Mouse (Mus musculus) Muller cell, postnatal 12 days (primary cell): ENCODE data around the gene Fgfr2.
"Not testable (repeated sequence)": the region's sequence is repeated elsewhere in the genome, so short reads cannot be mapped to it uniquely, and the experiment has no call there.

Source experiments
- DNase-seq: peaks from one replicate; pipeline ENCODE4 v3.0.0-alpha.2; 2015; ENCODE audit errors: inconsistent ontology term

Fgfr2 gene

DNA sequence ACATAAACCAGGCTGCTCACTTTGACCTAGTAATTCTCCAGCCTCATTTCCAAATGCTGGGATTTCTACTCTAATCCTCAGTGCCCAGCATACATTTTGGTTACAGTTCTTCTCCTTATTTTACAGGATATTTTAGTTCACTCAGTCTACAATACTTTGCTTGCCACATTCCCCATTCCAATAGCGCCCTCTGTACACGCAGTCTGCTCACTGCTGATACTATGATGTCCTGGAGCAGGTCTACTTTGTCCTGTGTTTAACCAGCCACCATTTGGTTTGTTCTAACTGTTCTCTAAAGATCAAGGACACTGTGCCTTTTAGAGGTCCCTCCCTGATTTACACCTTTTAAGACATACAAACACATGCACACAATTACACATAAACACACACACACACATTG is 2063.3 kb downstream of the Fgfr2 start:
- DNase-seq: not testable (repeated sequence)

DNA sequence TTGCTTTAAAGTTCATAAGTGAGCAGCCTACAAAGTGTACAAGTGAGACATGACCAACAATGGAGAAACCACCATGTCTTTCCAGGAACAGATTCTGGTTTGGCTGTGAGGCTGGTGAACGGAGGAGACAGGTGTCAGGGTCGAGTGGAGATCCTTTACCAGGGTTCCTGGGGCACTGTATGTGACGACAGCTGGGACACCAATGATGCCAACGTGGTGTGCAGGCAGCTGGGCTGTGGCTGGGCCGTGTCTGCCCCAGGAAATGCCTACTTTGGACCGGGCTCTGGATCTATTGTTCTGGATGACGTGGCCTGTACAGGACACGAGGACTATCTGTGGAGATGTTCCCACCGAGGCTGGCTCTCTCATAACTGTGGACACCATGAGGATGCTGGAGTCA is 2065.2 kb downstream of the Fgfr2 start:
- not testable (repeated sequence) for DNase-seq

DNA sequence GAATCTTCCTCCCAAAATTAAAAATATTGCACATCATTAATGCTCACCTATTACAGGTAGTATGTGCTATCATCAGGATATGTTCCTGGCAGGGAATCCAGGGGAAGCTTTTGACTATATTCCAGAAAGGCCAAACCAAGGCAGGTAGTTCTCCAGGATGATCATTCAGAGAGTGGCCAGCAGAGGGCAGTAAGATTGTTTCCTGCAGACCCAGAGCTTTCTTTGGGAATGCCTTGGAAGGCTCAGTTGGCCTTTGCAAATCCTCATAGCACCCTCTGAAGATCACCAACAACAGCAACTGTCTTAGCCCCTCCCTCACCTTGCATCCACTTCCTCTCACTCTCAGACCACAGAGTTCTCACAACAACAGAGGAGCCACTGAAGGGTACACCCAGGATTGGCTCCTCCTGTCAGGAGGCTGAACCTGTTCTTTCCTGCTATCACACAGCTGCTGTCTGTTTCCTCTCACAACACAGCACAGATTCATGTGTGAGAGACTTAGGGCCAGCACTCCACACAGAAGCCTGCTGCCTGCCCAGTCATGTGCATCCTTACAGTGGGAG is 2068.3 kb downstream of the Fgfr2 start:
- no peak for DNase-seq

DNA sequence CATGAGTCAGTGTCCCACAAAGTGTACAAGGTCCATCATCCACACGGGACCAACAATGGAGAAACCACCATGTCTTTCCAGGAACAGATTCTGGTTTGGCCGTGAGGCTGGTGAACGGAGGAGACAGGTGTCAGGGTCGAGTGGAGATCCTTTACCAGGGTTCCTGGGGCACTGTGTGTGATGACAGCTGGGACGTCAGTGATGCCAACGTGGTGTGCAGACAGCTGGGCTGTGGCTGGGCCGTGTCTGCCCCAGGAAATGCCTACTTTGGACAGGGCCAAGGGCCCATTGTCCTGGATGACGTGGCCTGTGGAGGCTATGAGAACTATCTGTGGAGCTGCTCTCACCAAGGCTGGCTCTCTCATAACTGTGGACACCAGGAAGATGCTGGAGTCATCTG is 2073.3 kb downstream of the Fgfr2 start:
- not testable (repeated sequence) for DNase-seq

GRCm38 (mm10) chr7:131045258-131045835 is 2077.8 kb downstream of the Fgfr2 start:
- not testable (repeated sequence) for DNase-seq

DNA sequence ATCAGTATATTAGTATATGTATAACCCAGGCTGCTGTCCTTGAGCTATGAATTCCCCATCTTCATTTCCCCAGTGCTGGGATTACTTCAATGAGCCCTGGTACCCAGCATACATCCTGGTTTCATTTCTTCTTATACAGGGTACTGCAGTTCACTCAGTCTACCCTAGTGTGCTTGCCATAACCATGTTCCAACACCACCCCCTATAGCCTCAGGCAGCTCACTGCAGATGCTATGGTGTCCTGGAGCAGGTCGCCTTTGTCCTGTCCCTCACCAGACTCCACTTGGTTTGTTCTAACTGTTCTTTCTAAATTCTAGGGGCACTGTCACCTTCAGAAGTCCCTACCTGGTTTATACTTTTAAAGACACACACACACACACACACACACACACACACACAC is 2080.5 kb downstream of the Fgfr2 start:
- peak; percentile 8 for DNase-seq

DNA sequence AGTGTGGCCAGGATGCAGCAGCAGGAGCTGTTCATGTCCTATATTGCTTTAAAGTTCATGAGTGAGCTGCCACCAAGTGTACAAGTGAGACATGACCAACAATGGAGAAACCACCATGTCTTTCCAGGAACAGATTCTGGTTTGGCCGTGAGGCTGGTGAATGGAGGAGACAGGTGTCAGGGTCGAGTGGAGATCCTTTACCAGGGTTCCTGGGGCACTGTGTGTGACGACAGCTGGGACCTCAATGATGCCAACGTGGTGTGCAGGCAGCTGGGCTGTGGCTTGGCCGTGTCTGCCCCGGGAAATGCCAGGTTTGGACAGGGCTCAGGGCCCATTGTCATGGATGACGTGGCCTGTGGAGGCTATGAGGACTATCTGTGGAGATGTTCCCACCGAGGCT is 2082.4 kb downstream of the Fgfr2 start:
- DNase-seq: not testable (repeated sequence)

DNA sequence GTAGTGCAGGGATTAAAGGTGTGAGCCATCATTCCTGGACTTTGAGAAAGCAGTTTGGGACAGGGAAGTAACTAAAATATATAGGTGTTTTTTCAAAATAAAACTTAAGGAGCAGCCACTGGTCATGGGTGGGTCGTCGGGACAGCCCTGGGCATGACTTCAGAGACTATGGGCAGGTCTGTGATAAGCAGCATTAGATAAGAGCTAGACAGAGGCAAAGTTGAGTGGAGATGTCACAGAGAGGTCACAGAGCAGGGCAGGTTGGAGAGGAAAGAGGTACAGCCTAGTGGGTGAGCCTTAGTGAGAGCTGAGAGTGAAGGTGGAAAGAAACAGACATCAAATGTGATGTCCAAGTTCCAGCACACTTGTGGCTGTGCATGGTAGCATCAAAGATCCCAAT is 2086.1 kb downstream of the Fgfr2 start:
- no peak for DNase-seq

DNA sequence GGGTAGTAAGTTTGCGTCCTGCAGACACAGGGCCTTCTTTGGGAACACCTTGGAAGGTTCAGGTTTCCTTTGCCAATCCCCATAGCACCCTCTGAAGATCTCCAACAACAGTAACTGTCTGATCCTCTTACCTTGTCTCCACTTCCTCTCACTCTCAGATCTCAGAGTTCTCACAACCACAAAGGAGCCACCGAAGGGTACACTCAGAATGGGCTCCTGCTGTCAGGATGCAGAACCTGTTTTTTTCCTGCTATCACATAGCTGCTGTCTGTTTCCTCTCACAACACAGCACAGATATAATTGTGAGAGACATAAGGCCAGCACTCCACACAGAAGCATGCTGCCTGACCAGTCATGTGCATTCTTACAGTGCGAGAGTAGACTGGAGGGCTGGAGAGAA is 2086.8 kb downstream of the Fgfr2 start:
- no peak for DNase-seq

DNA sequence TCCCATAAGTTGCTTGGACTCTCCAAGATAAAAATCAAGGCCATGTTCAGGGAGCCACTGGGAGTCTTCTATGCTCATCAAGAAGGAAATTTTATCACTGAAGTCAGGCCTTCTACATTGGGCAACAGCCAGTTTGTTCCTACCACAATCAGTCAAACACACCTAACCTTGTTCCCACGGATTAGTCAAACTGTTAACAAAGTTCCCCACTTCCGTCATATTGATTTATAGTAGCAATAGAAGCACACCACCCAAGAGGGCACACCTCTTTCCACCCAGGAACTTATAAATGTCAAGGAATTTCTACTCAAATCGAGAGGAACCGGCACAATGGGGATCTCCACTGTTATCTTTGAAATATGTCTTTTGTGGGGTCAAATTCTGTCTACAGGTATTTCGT is 2091.4 kb downstream of the Fgfr2 start, which contains the start of gene Dmbt1:
Dmbt1 (plus strand) TSS at position 299 of the 400 bp plus-strand sequence.
- DNase-seq: no peak

GRCm38 (mm10) chr7:131027557-131027956 is 2095.6 kb downstream of the Fgfr2 start:
- DNase-seq: no peak

DNA sequence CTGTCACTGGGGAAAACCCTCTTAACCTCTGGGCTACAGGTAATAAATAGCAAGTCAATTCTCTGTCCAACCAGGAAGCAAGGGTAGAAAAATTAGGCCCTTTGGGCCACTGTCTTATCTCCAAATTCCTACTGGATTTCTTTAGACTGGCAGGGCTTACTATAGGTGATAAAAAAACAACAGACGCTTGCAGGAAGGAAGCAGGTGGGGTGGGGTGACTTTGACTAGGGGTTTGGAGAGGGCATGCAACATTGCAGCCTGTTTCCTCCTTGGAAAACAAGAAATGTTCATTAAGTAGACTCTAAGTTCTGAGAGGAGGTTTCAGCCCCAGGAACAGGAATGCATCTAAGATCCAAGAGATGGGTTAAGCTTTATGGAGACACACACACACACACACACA is 2098.3 kb downstream of the Fgfr2 start:
- DNase-seq: no peak

GRCm38 (mm10) chr7:131019181-131019580 is 2104.0 kb downstream of the Fgfr2 start:
- no peak for DNase-seq

DNA sequence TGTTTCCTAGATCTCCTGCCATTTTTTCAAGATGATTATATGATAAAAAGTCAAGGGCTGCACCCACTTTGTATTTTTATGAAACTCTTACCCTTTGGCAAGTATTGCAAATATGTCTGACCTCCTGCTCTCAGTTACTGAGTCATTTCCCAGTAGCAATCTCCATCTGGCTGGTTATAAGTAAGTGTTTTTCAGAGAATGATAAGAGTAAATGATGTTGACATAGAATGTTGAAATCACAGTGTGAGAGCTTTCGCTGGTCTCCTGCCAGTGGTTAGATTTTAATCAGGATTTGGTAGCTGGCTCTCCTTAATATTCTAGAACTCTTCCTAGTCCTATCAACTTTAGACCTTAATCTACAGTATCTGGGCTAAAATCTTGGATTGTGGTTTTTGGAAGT is 2111.2 kb downstream of the Fgfr2 start:
- no peak for DNase-seq

DNA sequence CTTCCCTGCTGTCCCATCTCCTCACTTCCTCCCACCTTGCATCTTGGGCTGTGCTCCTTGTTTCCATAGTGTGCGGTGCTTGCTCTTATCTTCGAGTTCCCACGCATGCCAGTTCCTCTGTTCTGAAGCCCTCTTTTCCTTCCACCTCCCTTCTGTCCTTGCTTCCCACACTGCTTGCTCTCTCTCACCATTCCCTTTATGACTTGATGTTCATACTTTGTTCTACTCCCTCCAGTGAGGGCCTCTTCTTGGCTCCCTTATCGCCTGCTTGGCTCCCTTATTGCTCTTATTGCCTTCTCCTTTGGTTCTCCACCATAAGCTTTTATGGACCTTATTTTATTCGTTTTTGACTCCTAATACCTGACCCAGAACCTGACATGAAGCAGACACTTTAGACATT is 2114.0 kb downstream of the Fgfr2 start:
- no peak for DNase-seq

GRCm38 (mm10) chr7:131007221-131007620 is 2115.9 kb downstream of the Fgfr2 start:
- DNase-seq: no peak

- DNase-seq: no peak
These were observed 2119.1 kb downstream of the Fgfr2 start for GRCm38 (mm10) chr7:131004071-131004470.

DNA sequence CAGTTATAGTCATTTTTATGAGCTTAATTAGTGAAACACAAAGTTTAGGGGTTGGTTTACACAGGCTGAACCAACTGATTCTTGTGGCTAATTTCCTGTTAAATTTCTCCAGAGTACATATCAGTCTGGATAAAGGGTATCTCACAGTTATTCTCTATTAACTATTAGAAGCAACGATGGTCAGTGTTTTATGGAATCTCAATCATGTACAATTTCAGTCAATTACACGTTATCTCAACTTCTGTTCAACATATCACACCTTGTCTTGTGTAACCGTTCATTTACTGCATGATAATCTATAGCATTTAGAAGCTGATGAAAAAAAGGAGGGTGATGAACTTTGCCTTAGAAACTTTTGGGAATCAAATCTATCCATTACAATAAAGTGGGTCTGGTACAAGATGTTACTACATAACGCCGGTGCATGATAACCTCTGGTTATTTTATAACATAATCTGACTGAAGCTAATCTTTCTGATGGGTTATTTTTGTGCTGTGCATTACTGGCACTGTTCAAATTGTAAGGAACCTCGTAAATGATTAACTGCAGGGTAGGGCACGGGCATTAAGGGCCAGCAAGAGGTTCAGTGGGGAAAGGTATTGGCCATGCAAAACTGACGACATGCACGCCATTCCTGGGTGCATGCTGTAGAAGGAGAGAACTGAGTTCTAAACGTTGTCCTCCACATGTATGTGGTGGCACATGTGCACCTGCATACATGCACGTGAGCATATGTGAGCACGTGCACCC is 2121.0 kb downstream of the Fgfr2 start:
- DNase-seq: no peak

- no peak for DNase-seq
These were observed 2129.2 kb downstream of the Fgfr2 start for GRCm38 (mm10) chr7:130993907-130994306.

DNA sequence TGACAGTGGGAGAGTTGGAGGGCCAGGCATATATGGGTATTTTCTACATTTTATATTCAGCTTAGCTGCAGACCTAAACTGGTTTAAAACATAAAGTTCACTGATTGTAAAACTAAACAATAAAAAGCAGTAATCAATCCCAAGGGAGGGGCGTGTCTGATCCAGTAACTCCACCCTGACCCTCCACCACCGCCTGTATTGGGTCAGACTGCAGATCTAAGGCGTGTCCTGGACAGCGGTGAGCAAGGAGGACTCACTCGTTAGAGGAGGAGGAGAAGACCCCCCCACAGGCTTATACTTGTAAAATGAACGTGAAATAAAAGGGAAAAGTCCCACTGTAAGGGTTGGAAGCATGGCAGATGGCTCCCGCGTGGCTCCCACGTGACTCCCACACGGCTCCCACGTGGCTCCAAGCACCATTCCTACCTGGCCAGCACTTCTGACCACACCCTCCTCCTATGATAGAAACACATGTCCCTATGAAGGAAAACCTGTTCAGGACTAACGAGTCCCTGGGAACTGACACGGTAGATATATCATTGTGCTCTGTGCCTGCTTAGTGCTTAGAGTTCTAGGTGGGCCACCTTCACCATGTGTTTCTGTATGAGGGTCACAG is 2131.9 kb downstream of the Fgfr2 start:
- no peak for DNase-seq

DNA sequence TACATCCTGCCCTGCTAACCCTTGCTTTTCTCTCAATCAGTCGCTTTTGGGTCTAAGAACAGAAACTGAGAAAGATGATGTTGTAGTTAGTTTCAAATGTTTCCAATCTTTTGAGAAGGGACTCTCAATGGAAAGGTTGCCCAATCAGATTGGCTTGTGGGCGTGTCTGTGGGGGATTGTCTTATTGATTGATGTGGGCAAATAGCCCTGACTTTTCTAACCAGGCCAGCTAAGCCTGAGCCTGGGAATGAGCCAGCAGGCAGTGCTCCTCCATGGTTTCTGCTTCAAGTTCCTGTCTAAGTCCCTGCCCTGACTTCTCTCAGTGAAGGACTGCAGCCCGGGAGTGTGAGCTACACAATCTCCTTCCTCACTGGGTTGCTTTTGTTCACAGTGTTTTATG is 2133.8 kb downstream of the Fgfr2 start:
- DNase-seq: no peak

DNA sequence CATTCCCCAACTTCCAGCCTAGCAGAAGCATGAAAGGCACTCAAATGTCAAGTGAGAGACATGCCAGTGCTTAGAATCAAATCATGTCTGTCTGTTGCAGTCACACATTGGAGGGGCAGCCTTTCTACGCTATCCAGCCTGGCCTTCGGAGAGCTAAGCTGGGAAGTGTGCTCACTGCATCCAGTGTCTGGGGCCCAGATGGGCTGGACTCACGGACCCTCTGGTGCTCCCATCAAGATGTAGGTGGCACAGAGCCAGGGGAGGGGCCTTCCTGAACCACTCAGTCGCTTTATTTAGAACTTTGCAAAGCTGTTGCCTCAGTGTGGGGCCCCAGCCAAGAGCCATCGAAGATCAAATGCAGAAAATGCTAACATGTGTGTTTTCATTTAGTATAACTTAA is 2135.0 kb downstream of the Fgfr2 start:
- DNase-seq: no peak

DNA sequence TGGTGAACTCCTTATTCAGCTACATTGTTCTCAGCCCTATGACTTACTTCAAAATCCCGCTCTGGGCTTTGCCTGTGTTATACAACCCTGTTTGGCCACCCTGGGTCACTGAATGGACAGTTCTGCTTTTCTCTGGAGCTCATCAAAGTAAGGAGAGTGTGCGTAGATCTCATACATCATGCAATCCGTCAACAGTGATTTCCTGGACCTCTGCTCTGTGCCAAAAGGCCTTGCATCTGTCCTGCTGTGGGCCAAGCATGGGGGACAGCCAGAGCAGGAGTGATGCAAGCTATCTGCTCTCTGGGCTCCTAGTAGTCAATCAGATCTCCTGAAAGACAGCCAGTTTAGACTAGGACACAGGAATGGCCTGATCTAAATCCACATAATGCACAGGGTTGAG is 2137.4 kb downstream of the Fgfr2 start:
- DNase-seq: no peak
